Mouse (Mus musculus) liver, adult (tissue): Measurements from ENCODE around the gene Slc16a4.

Experiments used
- GATA4 ChIP-seq: IDR thresholded peaks from 2 replicates; pipeline ENCODE4 v1.6.1; 2014; ENCODE audit warnings: mild to moderate bottlenecking, low read length; ENCODE audit not compliant: insufficient replicate concordance

Gene Slc16a4

GRCm38 (mm10) chr3:107333381-107334201, 42.6 kb downstream of the Slc16a4 start, which contains the start of gene Rbm15:
Rbm15 (minus strand) TSS chr3:107333673.
- no peak for TF ChIP-seq GATA4

- TF ChIP-seq GATA4 = no peak
Measured at GRCm38 (mm10) chr3:107334202-107334934, 43.3 kb downstream of the Slc16a4 start.

- TF ChIP-seq GATA4 = no peak
Measured at GRCm38 (mm10) chr3:107343971-107344370, 52.9 kb downstream of the Slc16a4 start.

GRCm38 (mm10) chr3:107345033-107345725, 54.1 kb downstream of the Slc16a4 start:
- no peak for TF ChIP-seq GATA4

- TF ChIP-seq GATA4 = no peak
Measured at GRCm38 (mm10) chr3:107349006-107349405, 58.0 kb downstream of the Slc16a4 start.

GRCm38 (mm10) chr3:107351706-107352105, 60.7 kb downstream of the Slc16a4 start:
- no peak for TF ChIP-seq GATA4

GRCm38 (mm10) chr3:107355618-107356260, 64.7 kb downstream of the Slc16a4 start:
- no peak for TF ChIP-seq GATA4

GRCm38 (mm10) chr3:107356964-107357441, 66.0 kb downstream of the Slc16a4 start:
- no peak for TF ChIP-seq GATA4

- TF ChIP-seq GATA4 = no peak
Measured at GRCm38 (mm10) chr3:107357700-107358234, 66.7 kb downstream of the Slc16a4 start.

- TF ChIP-seq GATA4 = no peak
Measured at GRCm38 (mm10) chr3:107360341-107360740, 69.3 kb downstream of the Slc16a4 start.
